Mouse (Mus musculus) heart, adult 2 months (tissue): ENCODE data around the gene Epas1.

Source experiments
- CTCF ChIP-seq: fragments of 200-600 bp; IDR thresholded peaks from 2 replicates; pipeline ENCODE4 v1.8.1; 2022; ENCODE audit warnings: antibody characterized with exemption, mild to moderate bottlenecking, moderate library complexity
- EP300 ChIP-seq: fragments of 200-500 bp; IDR thresholded peaks from 2 replicates; pipeline ENCODE4 v1.6.1; 2011; ENCODE audit warnings: low read depth, low read length, control low read depth; ENCODE audit not compliant: insufficient read depth
- POLR2A ChIP-seq: fragments of 200-500 bp; IDR thresholded peaks from 2 replicates; pipeline ENCODE4 v1.6.1; 2011; ENCODE audit warnings: mild to moderate bottlenecking, low read depth, low read length, control low read depth; ENCODE audit not compliant: insufficient read depth

DNA sequence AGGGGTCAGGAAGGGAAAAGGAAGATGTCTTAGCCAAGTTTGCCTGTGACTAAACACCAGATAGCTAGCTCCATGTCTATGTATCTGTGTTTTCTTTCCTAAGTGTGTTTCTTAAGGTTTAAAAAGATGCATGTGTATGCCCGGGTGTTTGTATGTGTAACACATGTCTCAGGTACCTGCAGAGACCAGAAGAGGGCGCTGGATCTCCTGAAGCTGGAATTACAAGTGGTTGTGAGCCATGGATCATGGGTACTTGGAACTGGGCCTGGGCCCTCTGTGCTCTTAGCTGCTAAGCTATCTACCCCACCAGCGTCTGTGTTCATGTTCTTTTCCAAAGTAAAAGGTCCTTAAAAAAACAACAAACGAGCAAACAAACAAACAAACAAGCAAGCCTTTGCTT is 12.9 kb downstream of the Epas1 start:
- TF ChIP-seq CTCF: peak; percentile 52
- TF ChIP-seq POLR2A: no peak
- no peak for TF ChIP-seq EP300
